Mouse (Mus musculus): ENCODE results near the gene Gm10553.
"Not testable (repeated sequence)": the region's sequence is repeated elsewhere in the genome, so short reads cannot be mapped to it uniquely, and the experiment has no call there.

Gene Gm10553

GRCm38 (mm10) chr1:85099864-85100263 is at the start of gene Gm10553:
Gene Gm10553, plus strand, starts transcription at chr1:85100164.
- not testable (repeated sequence) for DNase-seq (ENCODE audit: low read depth, low spot score)

DNA sequence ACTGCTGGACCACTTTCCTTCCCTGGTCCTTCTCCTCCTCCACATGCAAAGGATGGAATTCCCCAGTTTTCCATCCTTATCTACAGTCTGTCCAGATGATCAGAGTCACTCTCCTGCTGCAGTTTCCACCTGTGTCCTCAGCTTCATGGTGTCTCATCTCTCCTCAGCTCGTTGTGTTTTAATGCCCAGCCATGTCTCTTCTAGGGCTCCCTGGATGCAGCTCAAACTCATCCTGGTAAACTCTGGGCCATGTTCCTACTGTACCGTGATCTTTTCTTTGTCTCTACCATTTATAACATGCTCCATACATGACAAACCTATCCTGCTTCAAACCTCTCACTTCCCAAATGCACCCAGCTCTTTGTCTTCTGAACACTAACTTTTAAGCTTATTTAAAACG is 28.3 kb upstream of the Gm10553 start:
- DNase-seq (ENCODE audit: low read depth, low spot score), result not testable (repeated sequence)

DNA sequence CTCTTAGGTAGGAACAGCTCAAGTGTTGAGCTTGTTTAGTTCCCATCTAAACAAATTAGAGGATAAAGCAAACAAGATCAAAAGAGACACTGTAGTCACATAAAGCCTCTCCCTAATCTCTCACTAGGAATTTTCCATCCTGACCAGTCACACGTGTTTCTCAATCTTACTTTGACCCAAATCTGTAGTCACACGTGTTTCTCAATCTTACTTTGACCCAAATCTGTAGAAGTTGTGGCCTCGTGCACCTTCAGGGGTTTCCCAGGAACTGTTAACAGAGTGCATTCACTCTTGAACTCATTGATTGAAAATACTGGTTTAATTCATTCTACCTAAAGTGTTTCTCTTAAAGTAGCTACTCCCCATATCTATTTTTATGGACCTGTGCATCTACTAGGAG is 26.9 kb upstream of the Gm10553 start:
- DNase-seq (ENCODE audit: low read depth, low spot score), result not testable (repeated sequence)

GRCm38 (mm10) chr1:85084803-85085202 is 15.2 kb upstream of the Gm10553 start:
- not testable (repeated sequence) for DNase-seq (ENCODE audit: low read depth, low spot score)

GRCm38 (mm10) chr1:85086211-85086610 is 13.8 kb upstream of the Gm10553 start:
- not testable (repeated sequence) for DNase-seq (ENCODE audit: low read depth, low spot score)

DNA sequence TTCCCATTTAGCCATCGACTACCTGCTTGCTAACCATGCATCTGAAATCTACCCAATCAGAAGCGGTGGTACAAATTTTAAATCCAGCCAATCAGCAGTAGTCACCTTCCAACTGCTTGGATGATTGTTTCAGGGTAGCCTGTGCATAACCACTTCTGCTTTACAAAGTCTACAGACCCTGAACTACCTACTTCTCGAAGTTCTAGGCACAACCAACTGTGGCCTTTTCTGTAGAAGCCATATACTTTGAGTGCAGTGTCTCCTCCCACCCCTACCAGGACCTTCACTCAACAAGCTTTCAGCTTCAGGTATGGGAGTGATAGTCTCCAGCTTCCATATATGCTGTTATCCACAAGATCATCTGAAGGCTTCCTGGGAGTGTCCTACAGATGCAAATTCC is 7.8 kb upstream of the Gm10553 start:
- not testable (repeated sequence) for DNase-seq (ENCODE audit: low read depth, low spot score)

- not testable (repeated sequence) for DNase-seq (ENCODE audit: low read depth, low spot score)
These were observed 6.9 kb upstream of the Gm10553 start for GRCm38 (mm10) chr1:85093011-85093572.

DNA sequence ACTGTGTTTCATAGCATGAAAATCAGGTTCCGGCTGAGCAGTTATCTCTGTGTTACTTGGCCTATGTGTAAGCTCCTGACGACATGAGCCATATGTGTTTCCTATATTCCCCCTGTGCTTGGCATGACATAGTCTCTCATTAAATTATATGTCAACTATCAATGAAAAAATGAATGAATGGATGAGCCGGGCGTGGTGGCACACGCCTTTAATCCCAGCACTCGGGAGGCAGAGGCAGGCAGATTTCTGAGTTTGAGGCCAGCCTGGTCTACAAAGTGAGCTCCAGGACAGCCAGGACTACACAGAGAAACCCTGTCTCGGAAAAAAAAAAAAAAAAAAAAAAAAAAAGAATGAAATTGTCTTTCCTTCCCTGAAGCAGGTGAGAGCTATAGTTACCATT is 883 bp upstream of the Gm10553 start:
- DNase-seq (ENCODE audit: low read depth, low spot score), result not testable (repeated sequence)

GRCm38 (mm10) chr1:85101754-85102153 is 1.8 kb downstream of the Gm10553 start:
- not testable (repeated sequence) for DNase-seq (ENCODE audit: low read depth, low spot score)

GRCm38 (mm10) chr1:85105336-85105735 is 5.4 kb downstream of the Gm10553 start:
- DNase-seq (ENCODE audit: low read depth, low spot score), result not testable (repeated sequence)

DNA sequence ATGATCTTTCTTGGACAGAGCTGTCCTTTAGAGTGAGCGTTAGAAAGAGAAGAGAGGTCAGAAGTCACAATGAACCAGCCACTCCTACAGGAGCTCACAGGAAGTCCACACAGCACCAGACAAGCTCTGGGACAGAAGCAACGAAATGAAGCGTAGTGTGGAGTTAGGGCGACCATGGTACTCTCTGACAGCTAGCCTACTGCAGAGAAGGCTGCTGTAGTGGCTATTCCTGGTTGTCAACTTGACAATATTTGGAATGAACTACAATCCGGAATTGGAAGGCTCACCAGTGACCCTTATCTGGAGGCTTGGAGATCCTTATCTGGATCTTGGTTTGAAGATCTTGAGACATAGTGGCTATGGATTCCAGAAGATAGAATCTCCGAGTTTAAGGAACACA is 6.0 kb downstream of the Gm10553 start:
- DNase-seq (ENCODE audit: low read depth, low spot score), result not testable (repeated sequence)

DNA sequence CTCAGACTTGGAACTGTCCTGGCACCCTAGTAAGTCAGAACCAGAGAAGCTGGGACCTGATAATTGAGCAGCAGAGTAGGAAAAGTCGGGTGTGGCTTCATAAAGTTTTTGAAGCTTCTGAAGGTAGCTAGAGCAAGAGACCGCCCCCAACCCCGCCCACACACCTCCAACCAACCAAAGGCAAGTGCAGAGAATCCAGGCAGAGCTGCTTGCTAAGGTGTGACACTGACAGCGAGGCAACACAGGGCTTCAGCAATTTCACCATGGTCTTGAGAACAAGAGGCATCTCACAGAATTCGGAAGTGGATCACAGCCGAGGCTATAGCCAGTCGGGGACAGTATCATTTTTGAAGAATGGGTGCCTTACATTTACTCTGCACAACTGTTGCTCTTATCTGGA is 9.8 kb downstream of the Gm10553 start, which contains the start of gene A530032D15Rik:
A530032D15Rik (minus strand) TSS at position 101 of the 400 bp plus-strand sequence.
- DNase-seq (ENCODE audit: low read depth, low spot score), result not testable (repeated sequence)

- DNase-seq (ENCODE audit: low read depth, low spot score), result not testable (repeated sequence)
These were observed 10.9 kb downstream of the Gm10553 start for GRCm38 (mm10) chr1:85110876-85111275.

DNA sequence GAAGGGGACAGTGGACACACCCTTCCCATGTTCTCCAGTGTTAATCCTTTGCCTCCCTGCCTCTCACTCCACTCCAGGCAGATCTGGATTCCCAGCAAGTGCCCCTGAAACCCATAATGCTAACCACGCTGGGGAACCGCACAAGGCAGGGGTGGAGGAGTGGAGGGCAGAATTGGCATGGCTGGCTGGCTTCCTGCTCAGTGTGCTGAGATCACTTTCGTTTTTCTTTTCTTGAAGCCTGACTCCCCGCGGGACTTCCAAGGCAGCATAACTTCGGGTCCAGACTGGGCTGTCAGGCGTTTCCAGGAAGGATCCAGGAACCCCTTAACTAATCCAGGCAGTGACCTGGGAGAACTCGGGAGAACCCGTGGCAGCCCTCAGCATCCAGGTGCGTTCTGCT is 11.6 kb downstream of the Gm10553 start:
- DNase-seq (ENCODE audit: low read depth, low spot score), result peak; percentile 3

DNA sequence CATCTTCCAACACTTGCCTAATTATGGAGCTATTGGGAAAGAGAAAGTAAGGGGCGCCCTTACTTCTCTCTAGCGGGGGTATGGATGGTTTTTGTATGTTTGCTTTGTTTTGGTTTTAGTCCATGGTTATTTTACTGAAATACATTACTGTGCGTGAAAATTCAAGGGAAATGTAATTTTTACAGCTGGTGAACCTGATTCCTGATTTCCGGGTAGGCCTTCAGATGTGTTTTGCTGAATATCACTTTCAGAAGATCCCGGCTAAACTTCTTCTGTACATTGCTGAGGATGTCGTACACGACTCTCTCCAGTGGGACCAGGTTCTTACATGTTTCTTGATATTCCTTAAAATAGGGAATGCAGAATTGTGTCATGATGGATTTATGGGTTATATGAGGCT is 12.3 kb downstream of the Gm10553 start:
- DNase-seq (ENCODE audit: low read depth, low spot score), result not testable (repeated sequence)

- not testable (repeated sequence) for DNase-seq (ENCODE audit: low read depth, low spot score)
These were observed 12.9 kb downstream of the Gm10553 start for GRCm38 (mm10) chr1:85112889-85113288.

- not testable (repeated sequence) for DNase-seq (ENCODE audit: low read depth, low spot score)
These were observed 14.1 kb downstream of the Gm10553 start for GRCm38 (mm10) chr1:85114078-85114477.

GRCm38 (mm10) chr1:85114666-85115402 is 14.9 kb downstream of the Gm10553 start:
- not testable (repeated sequence) for DNase-seq (ENCODE audit: low read depth, low spot score)

GRCm38 (mm10) chr1:85117537-85117936 is 17.6 kb downstream of the Gm10553 start:
- not testable (repeated sequence) for DNase-seq (ENCODE audit: low read depth, low spot score)

GRCm38 (mm10) chr1:85118341-85118740 is 18.4 kb downstream of the Gm10553 start:
- not testable (repeated sequence) for DNase-seq (ENCODE audit: low read depth, low spot score)

DNA sequence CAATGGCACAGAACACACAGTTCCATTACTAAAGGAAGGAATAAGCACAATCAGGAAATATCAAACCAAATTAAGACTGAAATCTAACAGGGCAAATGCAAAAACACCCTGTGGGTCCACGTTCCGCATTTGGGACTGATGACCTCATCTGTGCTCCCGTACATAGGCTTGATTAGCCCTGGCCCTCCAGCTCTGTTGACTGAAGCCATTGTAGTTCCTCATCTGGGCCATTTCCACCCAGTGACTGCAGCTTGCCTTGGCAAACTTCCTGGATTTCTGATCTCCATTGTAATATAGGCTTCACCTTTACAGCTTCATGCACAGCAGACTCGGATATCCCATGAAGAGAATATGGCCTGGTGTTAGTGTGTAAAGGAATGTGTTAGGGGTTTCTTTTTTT is 21.9 kb downstream of the Gm10553 start:
- DNase-seq (ENCODE audit: low read depth, low spot score), result not testable (repeated sequence)

- not testable (repeated sequence) for DNase-seq (ENCODE audit: low read depth, low spot score)
These were observed 33.7 kb downstream of the Gm10553 start for GRCm38 (mm10) chr1:85133671-85134070.

Data from ES-CJ7 (cell line).